15 mouse cellular contexts compared by ENCODE assay signal in genomic region chr9:60746561-60746960, GRCm38 (mm10). TPM values are rescaled to one million over a fixed set of nuclear protein-coding genes. Genes with fewer than 3 reads are reported as not detected.
"Had no signal": no experiment of that assay in that cellular context is flagged by ENCODE, and none has a peak within 500 bp of the region (broad histone marks: within the 10 kb centered on the region; RNA-seq: fewer than 3 reads in every experiment).

No protein-coding gene starts in this region.

- H3K27me3 ChIP-seq: liver, embryonic 13.5 days had no signal

- H3K4me2 ChIP-seq: liver, embryonic 13.5 days had no signal

- H3K36me3 ChIP-seq: liver, embryonic 13.5 days; midbrain, embryonic 10.5 days had no signal

- H3K4me3 ChIP-seq: left cerebral cortex, adult 2 months; liver, embryonic 13.5 days; megakaryocyte, embryonic 14.5 days; midbrain, embryonic 10.5 days had no signal

- H3K27ac ChIP-seq: left cerebral cortex, adult 2 months; liver, embryonic 13.5 days; midbrain, embryonic 10.5 days had no signal

- ATAC-seq: inflammation-experienced regulatory T-cells, adult 6 months; midbrain, embryonic 16.5 days had no signal

- H3K9me3 ChIP-seq: liver, embryonic 13.5 days had no signal

- H3K4me1 ChIP-seq: liver, embryonic 13.5 days; midbrain, embryonic 10.5 days had no signal

- H3K9ac ChIP-seq: liver, embryonic 13.5 days had no signal

- DNase-seq: kidney, adult 2 months; kidney, postnatal 10 days; kidney, postnatal 36 days; layer of hippocampus, postnatal 36 days; liver, embryonic 13.5 days; lung, adult 2 months; lung, postnatal 36 days; thymus, adult 18-20 months; thymus, postnatal 25 days had no signal

RNA-seq across cellular contexts. Expression of gene Larp6, which starts 33.8 kb away (rescaled TPM):
- total RNA-seq: liver, adult 2 months had no signal
- polyA plus RNA-seq: inflammation-experienced regulatory T-cells, adult 6 months; liver, adult 2 months had no signal
